Mouse (Mus musculus) bone marrow, adult 2 months (tissue): Measurements from ENCODE around the gene Fgf10. TPM values are rescaled to one million over a fixed set of nuclear protein-coding genes. Genes with fewer than 3 reads are reported as not detected.

Source experiments
- H3K27ac ChIP-seq: fragments of 200-500 bp; 2 replicates; pipeline ENCODE4 v1.5.1; 2012; ENCODE audit warnings: low read depth, mild to moderate bottlenecking, control low read depth, inconsistent platforms, low read length; ENCODE audit not compliant: control insufficient read depth, poor library complexity, insufficient read depth
- H3K4me1 ChIP-seq: fragments of 200-500 bp; 2 replicates; pipeline ENCODE4 v1.6.1; 2011; ENCODE audit warnings: low read length; ENCODE audit not compliant: control insufficient read depth, insufficient read depth
- H3K4me3 ChIP-seq: fragments of 200-500 bp; replicated peaks from 2 replicates; pipeline ENCODE3; 2011; ENCODE audit warnings: mild to moderate bottlenecking, low read depth, low read length, control low read depth; ENCODE audit not compliant: control insufficient read depth
- CTCF ChIP-seq: fragments of 200-500 bp; IDR thresholded peaks from 2 replicates; pipeline ENCODE4 v1.5.1; 2011; ENCODE audit warnings: low read length, control low read depth; ENCODE audit not compliant: control insufficient read depth, insufficient read depth
- POLR2A ChIP-seq: fragments of 200-500 bp; IDR thresholded peaks from 2 replicates; pipeline ENCODE4 v1.6.1; 2011; ENCODE audit warnings: low read depth, mild to moderate bottlenecking, control low read depth, low read length, borderline replicate concordance; ENCODE audit not compliant: control insufficient read depth
- WGBS: fragments of 180-500 bp; shearing (Covaris S2); methylation state at CpG from one replicate; pipeline ENCODE4 v1.1.7; 2018; 5-methylcytosine and 5-hydroxymethylcytosine counted together
- polyA plus RNA-seq: library from polyadenylated mRNA; stranded (reverse); fragments of >200 nt; gene quantifications from 2 replicates; pipeline ENCODE4 v1.2.4, GENCODE M21; 2011; ENCODE audit warnings: low replicate concordance; ENCODE audit not compliant: missing spikeins, insufficient read depth, insufficient read length

Gene Fgf10
- polyA plus RNA-seq, 1 experiment: not detected

DNA sequence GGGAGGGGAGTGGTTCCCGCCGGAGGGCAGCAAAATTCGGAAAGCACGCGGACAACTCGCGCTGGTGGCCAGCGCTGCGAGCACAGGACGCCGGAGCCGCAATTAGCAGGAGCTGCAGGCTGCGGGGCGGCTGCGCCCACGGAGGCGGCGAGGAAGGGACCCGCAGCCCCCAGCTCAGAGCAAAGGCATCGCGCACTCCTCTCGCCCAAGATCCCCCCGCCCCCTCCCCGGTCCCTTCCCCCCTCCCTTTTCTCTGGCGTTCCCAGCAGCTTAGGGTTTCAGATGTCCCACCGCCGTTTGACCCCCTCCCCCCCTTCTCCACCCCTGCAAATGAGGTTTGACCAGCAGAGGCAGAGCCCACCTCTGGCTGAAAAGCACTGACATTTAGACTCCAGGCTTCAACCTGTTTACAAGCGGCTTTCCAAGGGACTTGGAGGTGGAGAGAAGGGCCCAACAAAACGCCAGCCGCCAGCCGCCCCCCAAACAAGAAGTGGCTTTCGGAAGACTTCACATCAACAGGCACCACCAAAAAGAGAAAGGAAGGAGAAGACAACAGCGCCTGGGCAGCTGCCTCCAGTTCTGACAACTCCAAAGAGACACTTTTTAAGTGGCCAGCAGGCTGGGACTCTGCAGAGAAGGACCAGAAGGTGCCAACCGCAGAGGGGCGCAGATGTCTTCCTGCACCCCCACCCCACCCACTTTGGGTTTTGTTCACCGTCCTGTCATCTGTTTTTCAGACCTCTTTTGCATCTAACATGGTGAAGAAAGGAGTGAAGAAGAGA lies 44.9 kb downstream of the Fgf10 start:
- 2% methylated on average over 36 of the region's 36 CpGs for WGBS
- TF ChIP-seq POLR2A: no peak
- no peak for TF ChIP-seq CTCF
- Histone ChIP-seq H3K4me3 (no peak overlapping the region), H3K27ac (no peak overlapping the region), H3K4me1 (no peaks in the 10 kb centered on the region)

DNA sequence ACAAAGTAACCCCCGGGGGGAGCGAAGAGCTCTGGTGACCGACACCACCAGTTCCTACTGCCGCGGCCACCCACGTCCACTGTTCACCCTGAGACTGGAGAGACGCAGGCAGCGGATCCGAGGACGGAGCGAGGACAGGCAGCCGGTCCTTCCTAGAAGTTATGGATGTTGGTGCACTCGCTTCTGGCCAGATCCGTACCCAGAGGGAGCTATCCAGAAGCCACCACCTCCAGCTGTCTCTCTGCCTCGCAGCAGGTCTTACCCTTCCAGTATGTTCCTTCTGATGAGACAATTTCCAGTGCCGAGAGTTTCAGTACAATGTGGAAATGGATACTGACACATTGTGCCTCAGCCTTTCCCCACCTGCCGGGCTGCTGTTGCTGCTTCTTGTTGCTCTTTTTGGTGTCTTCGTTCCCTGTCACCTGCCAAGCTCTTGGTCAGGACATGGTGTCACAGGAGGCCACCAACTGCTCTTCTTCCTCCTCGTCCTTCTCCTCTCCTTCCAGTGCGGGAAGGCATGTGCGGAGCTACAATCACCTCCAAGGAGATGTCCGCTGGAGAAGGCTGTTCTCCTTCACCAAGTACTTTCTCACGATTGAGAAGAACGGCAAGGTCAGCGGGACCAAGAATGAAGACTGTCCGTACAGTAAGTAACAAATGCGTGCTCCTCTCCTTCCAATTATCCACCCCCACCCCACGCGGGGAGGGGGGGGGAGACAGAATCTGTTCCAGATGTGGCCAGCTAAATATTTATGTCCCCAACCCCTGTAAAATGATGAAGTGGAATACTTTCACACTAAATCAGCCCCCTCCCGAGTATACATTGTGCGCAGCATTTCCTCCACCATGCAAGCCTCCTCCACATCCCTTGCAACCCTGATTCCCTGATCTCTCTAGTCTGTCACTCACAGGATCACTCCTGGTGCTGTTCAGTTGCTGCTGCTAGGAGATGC lies 45.8 kb downstream of the Fgf10 start:
- Histone ChIP-seq H3K4me1 (no peaks in the 10 kb centered on the region), H3K4me3 (no peak overlapping the region), H3K27ac (no peak overlapping the region)
- TF ChIP-seq POLR2A (no peak), CTCF (no peak)
- WGBS: 4% methylated on average over 31 of the region's 31 CpGs

DNA sequence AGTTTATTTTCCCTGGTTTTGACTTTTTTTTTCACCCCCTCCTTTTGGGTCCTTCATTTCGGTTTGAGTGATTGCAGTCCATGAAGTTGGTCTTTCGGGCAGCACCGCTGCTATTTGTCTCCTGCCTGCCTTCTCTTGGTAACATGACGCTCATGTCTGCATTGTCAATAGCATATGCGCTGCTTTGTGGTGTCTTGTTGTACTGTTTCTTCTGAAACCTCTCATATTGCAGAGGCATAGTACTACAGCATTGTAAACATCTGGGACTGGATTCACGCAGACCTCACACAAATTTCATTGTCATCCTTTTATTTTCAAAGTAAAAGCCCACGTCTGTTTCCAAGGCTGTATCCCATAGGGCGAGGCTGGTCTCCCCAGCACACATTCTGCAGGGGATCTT lies 46.7 kb downstream of the Fgf10 start:
- H3K4me3 ChIP-seq: no peak overlapping the region
- no peaks in the 10 kb centered on the region for H3K4me1 ChIP-seq
- no peak overlapping the region for H3K27ac ChIP-seq
- 24% methylated on average over 8 of the region's 8 CpGs for WGBS
- TF ChIP-seq CTCF (no peak), POLR2A (no peak)

DNA sequence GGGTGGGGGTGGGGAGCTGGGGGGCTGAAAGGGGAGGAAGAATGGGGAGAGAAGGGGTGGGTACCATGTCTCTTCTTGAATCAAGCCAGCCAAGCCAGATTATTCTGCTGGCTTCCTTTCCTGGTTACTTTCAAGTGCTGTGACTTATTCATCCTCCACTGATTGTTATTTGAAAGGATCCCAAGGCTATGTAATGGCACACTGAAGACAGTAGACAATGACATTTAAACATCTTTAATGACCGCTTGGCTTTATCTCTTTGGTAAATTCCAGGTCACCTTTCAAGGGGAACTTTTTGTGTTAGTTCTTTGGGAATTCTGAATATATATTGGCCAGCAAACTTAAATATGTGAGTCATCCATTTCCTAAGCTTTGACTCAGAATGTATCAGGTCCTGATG lies 47.1 kb downstream of the Fgf10 start:
- WGBS: 90% methylated on average over 1 of the region's 1 CpGs
- Histone ChIP-seq H3K4me3 (no peak overlapping the region), H3K4me1 (no peaks in the 10 kb centered on the region), H3K27ac (no peak overlapping the region)
- TF ChIP-seq POLR2A (no peak), CTCF (no peak)

DNA sequence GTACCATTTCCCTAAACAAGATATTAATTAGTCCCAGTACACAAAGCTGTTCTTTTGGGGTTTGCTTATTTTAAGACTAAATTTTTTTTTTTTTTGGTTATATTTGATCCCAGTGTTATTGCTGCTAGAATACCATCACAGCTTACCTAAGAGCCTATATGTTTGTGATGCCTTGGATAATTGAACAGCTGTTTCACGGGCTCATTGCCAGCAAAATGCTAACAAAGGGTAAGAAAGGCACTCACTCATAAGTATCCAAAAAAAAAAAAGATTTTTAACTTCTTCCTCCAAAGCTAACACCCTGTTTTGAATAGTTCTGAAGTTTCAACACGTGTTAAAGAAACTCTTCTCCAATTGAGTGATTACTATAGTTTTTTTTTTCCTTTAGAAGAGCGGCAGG lies 48.8 kb downstream of the Fgf10 start:
- TF ChIP-seq POLR2A (no peak), CTCF (no peak)
- WGBS: 51% methylated on average over 3 of the region's 3 CpGs
- H3K4me3 ChIP-seq: no peak overlapping the region
- no peaks in the 10 kb centered on the region for H3K4me1 ChIP-seq
- H3K27ac ChIP-seq: no peak overlapping the region

DNA sequence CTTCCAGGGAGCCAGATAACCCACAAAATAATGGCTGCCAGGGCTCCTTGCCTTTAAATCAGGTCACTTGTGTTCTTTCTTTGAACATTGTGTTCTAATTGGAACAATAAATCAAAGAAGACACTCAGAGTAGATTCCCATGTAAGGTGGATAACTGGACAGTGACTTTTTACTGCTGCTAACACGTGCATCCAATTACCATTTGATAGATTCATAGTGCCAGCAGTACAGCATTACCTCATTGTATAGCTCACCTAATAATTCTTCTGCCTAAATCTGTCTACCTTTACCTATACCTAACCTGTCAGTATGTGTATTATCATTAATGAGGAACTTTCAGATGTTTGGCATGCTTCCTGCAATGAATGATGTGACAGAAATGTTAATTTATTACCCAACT lies 52.1 kb downstream of the Fgf10 start:
- Histone ChIP-seq H3K27ac (no peak overlapping the region), H3K4me1 (no peaks in the 10 kb centered on the region), H3K4me3 (no peak overlapping the region)
- 29% methylated on average over 1 of the region's 1 CpGs for WGBS
- no peak for TF ChIP-seq POLR2A
- no peak for TF ChIP-seq CTCF

DNA sequence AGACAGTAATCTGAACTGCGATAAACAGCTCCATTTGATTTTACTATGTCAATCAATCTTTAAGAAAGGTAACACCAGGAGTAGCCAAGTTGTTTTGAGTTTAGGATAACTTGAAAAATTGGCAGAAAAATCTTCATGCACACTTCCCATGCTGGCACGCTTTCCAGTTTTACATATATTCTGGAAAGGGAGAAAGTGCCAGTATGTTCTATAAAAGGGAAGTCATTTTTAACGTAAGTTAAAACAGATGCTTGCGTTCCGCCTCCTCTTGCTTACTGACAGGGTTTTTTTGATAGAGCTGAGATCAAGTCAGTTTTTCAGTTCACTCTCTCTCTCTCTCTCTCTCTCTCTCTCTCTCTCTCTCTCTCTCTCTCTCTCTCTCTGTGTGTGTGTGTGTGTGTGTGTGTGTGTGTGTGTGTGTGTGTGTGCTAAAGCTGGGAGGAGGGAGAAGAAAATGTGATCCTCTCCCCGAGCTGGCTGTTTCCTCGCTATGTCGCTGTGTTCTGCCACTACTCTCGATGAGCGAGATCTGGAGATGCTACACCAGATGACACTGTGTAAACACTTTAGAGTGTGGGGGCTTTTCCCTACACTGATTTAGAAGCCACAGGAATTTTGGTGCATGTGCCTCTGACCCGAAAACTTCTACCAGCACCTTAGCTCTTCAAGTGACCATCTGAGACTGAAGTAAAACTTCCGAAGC lies 62.4 kb downstream of the Fgf10 start:
- 43% methylated on average over 12 of the region's 12 CpGs for WGBS
- TF ChIP-seq POLR2A (no peak), CTCF (no peak)
- Histone ChIP-seq H3K4me3 (no peak overlapping the region), H3K27ac (no peak overlapping the region), H3K4me1 (no peaks in the 10 kb centered on the region)
